Mouse (Mus musculus) midbrain, embryonic 10.5 days (tissue): ENCODE measurements around the gene Mamld1. TPM values are rescaled to one million over a fixed set of nuclear protein-coding genes. Genes with fewer than 3 reads are reported as not detected.

Experiments
- DNase-seq: peaks from one replicate; pipeline ENCODE4 v3.0.0-alpha.2; 2017; ENCODE audit warnings: low spot score
- H3K27ac ChIP-seq: fragments of 300-500 bp; sonication (generic); replicated peaks from 2 replicates; pipeline ENCODE4 v1.5.1; 2016; ENCODE audit warnings: mild to moderate bottlenecking
- H3K27me3 ChIP-seq: fragments of 300-500 bp; sonication (generic); 2 replicates; pipeline ENCODE4 v1.6.1; 2016; ENCODE audit warnings: low read depth, mild to moderate bottlenecking; ENCODE audit not compliant: poor library complexity, severe bottlenecking
- H3K36me3 ChIP-seq: fragments of 300-500 bp; sonication (generic); 2 replicates; pipeline ENCODE4 v1.6.1; 2016; ENCODE audit warnings: mild to moderate bottlenecking, moderate library complexity
- H3K4me1 ChIP-seq: fragments of 300-500 bp; sonication (generic); 2 replicates; pipeline ENCODE4 v1.6.1; 2016
- H3K4me3 ChIP-seq: fragments of 300-500 bp; sonication (generic); 2 replicates; pipeline ENCODE4 v1.5.1; 2016; ENCODE audit warnings: mild to moderate bottlenecking, moderate library complexity
- H3K9me3 ChIP-seq: fragments of 300-500 bp; sonication (generic); replicated peaks from 2 replicates; pipeline ENCODE4 v1.6.1; 2016; ENCODE audit warnings: mild to moderate bottlenecking
- WGBS: fragments of 180-500 bp; shearing (Covaris S2); methylation state at CpG from one replicate; pipeline ENCODE4 v1.1.7; 2016; 5-methylcytosine and 5-hydroxymethylcytosine counted together
- polyA plus RNA-seq: library from polyadenylated mRNA; unstranded; fragments of >200 nt; fragmentation: Nextera tagmentation; extraction: Ambion mirVana; gene quantifications from 2 replicates; pipeline ENCODE4 v1.2.1, GENCODE M21; 2016

The Mamld1 gene
- polyA plus RNA-seq, 1 experiment from 2014 or later: 2.4 TPM

- DNase-seq: no peak
- Histone ChIP-seq H3K4me3 (no peak overlapping the region), H3K27ac (no peak overlapping the region), H3K36me3 (no peaks in the 10 kb centered on the region), H3K27me3 (peaks cover 8% of the 10 kb centered on the region; the same call in 1 of the 2 replicates), H3K9me3 (no peaks in the 10 kb centered on the region), H3K4me1 (no peaks in the 10 kb centered on the region)
- WGBS: 95% methylated on average over 3 of the region's 3 CpGs
These were observed 131.5 kb downstream of the Mamld1 start for GRCm38 (mm10) chrX:71181526-71181925.

GRCm38 (mm10) chrX:71183671-71184070, 133.6 kb downstream of the Mamld1 start:
- DNase-seq: no peak
- Histone ChIP-seq H3K27ac (no peak overlapping the region), H3K27me3 (peaks cover 17% of the 10 kb centered on the region), H3K36me3 (no peaks in the 10 kb centered on the region), H3K4me1 (no peaks in the 10 kb centered on the region), H3K4me3 (no peak overlapping the region), H3K9me3 (no peaks in the 10 kb centered on the region)
- WGBS: 92% methylated on average over 4 of the region's 4 CpGs

GRCm38 (mm10) chrX:71186396-71186795, 136.3 kb downstream of the Mamld1 start:
- Histone ChIP-seq H3K27me3 (peaks cover 22% of the 10 kb centered on the region), H3K9me3 (no peaks in the 10 kb centered on the region), H3K36me3 (no peaks in the 10 kb centered on the region), H3K4me3 (no peak overlapping the region), H3K27ac (no peak overlapping the region), H3K4me1 (no peaks in the 10 kb centered on the region)
- WGBS: 77% methylated on average over 1 of the region's 1 CpGs
- DNase-seq: no peak

- no peaks in the 10 kb centered on the region for H3K9me3 ChIP-seq
- no peak overlapping the region for H3K27ac ChIP-seq
- no peaks in the 10 kb centered on the region for H3K4me1 ChIP-seq
- H3K4me3 ChIP-seq: no peak overlapping the region
- WGBS: 83% methylated on average over 2 of the region's 2 CpGs
- H3K27me3 ChIP-seq: peaks cover 7% of the 10 kb centered on the region; the same call in 1 of the 2 replicates
- no peak for DNase-seq
- no peaks in the 10 kb centered on the region for H3K36me3 ChIP-seq
These were observed 154.7 kb downstream of the Mamld1 start for GRCm38 (mm10) chrX:71204776-71205175.

Other genes with a start within 250 kb of the Mamld1 start
- 3.0 and 4.2 TPM in 2 replicates for gene Mtm1, start 160.5 kb downstream of the Mamld1 start, polyA plus RNA-seq